Mouse (Mus musculus) thymus, adult 18-20 months (tissue): Measurements from ENCODE around the gene Gm9964.
"Not testable (repeated sequence)": the region's sequence is repeated elsewhere in the genome, so short reads cannot be mapped to it uniquely, and the experiment has no call there.

ENCODE experiments used
- DNase-seq, 2 experiments: peaks; one replicate each; pipeline ENCODE4 v3.0.0; 2022; ENCODE audit warnings: mixed read lengths in 2 of 2

Gene Gm9964

GRCm38 (mm10) chr11:79296167-79296566, 539 bp downstream of the Gm9964 start:
- DNase-seq: no peak

- no peak for DNase-seq
These were observed 2.7 kb downstream of the Gm9964 start for GRCm38 (mm10) chr11:79293971-79294370.

GRCm38 (mm10) chr11:79293025-79293424, 3.7 kb downstream of the Gm9964 start:
- DNase-seq: no peak

GRCm38 (mm10) chr11:79292130-79292529, 4.6 kb downstream of the Gm9964 start:
- DNase-seq: no peak

GRCm38 (mm10) chr11:79291651-79292050, 5.1 kb downstream of the Gm9964 start:
- no peak for DNase-seq

GRCm38 (mm10) chr11:79290473-79290872, 6.2 kb downstream of the Gm9964 start:
- DNase-seq: no peak

GRCm38 (mm10) chr11:79288913-79289640, 7.6 kb downstream of the Gm9964 start:
- DNase-seq: no peak

- DNase-seq: no peak
These were observed 8.3 kb downstream of the Gm9964 start for GRCm38 (mm10) chr11:79288278-79288843.

GRCm38 (mm10) chr11:79287447-79287846, 9.3 kb downstream of the Gm9964 start:
- no peak for DNase-seq

- DNase-seq: no peak
These were observed 10.4 kb downstream of the Gm9964 start for GRCm38 (mm10) chr11:79286305-79286799.

- DNase-seq: no peak
These were observed 13.2 kb downstream of the Gm9964 start for GRCm38 (mm10) chr11:79283350-79284030.

GRCm38 (mm10) chr11:79281396-79281795, 15.3 kb downstream of the Gm9964 start:
- DNase-seq: no peak

- DNase-seq: no peak
These were observed 16.8 kb downstream of the Gm9964 start for GRCm38 (mm10) chr11:79279732-79280405.

GRCm38 (mm10) chr11:79273757-79274156, 22.9 kb downstream of the Gm9964 start:
- DNase-seq: no peak

GRCm38 (mm10) chr11:79273039-79273438, 23.7 kb downstream of the Gm9964 start:
- DNase-seq: no peak

- DNase-seq: no peak
These were observed 29.5 kb downstream of the Gm9964 start for GRCm38 (mm10) chr11:79267171-79267570.

- DNase-seq: no peak
These were observed 32.3 kb downstream of the Gm9964 start for GRCm38 (mm10) chr11:79264376-79264775.

GRCm38 (mm10) chr11:79260126-79260525, 36.6 kb downstream of the Gm9964 start:
- not testable (repeated sequence) for DNase-seq

- no peak for DNase-seq
These were observed 38.0 kb downstream of the Gm9964 start for GRCm38 (mm10) chr11:79258738-79259137.

- peak; percentile 82 to 89 for DNase-seq
These were observed 42.2 kb downstream of the Gm9964 start, which contains the start of gene Wsb1 for GRCm38 (mm10) chr11:79254391-79255098. TSS of gene Wsb1 (minus strand) at chr11:79254671.

- DNase-seq: peak; percentile 48 to 50
These were observed 42.9 kb downstream of the Gm9964 start for GRCm38 (mm10) chr11:79253542-79254390.
